Mouse (Mus musculus) effector memory CD4-positive, alpha-beta T cell, adult 5 months (primary cell): ENCODE results near the gene Lipo1. TPM values are rescaled to one million over a fixed set of nuclear protein-coding genes. Genes with fewer than 3 reads are reported as not detected.

Experiments used
- polyA plus RNA-seq: library from polyadenylated mRNA; unstranded; fragments of 100-300 nt; shearing (Covaris generic); gene quantifications from one replicate; pipeline ENCODE4 v1.2.1, GENCODE M21; 2017

Lipo1 gene
- polyA plus RNA-seq: not detected

DNA sequence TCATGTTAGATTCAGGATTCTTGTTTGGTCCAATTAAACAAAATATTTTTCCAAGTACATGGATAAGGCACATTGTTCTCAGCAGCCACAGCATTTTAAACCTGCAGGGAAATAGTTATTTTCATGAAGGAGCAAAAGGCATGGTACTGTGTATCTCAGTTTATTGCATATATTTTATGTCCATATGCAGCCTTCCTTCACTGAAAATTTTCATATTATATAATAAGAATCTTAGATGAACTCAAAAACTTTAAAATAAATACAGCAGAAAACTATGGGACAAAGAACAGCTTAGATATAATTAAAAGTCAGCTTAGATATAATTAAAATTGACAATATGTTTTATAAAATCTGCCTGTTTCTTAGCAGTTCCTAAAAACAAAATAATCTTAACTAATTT, at the start of gene Lipo1:
Gene Lipo1, minus strand, starts transcription at position 101 of the 400 bp plus-strand sequence.

DNA sequence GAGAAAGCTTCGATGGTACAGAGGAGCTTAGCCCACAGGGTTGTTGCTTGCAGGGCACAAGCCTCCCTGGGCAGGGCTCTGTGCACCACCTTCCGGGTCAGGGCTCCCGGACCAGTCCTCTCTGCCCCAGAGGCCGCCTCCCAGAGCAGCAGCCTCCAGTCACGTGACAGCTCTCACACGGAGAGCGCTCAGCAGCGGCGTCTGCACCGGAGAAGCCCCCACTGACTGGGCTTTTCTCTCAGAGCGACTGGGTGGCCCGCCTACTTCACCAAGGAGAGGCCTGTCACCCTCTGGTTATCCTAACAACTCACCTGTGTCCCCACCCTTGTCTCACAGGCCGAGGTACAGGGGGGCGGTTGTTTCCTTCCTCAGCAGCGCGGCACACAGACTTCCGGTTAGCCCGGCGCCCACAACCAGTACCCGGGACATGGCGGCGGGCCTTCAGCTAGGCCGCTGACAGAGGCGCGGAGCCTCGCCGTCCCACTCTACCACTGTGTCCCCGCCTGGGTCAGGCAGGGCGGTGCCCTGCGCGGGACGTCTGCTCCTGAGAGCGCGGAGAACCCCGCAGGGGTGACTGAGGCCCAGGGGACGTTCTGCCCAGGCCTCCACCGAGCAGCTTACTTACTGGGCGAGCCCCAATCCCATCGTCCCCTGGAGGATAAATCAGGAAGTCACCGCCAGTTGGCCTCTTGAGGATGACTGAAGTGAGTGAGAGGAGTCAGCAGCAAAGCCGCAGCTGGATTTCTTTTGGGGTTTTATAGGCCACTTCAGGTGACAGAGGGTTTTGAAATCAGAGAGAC, 25.8 kb downstream of the Lipo1 start, which contains the start of gene Lipo3:
Gene Lipo3, minus strand, starts transcription at position 665 of the 800 bp plus-strand sequence.

DNA sequence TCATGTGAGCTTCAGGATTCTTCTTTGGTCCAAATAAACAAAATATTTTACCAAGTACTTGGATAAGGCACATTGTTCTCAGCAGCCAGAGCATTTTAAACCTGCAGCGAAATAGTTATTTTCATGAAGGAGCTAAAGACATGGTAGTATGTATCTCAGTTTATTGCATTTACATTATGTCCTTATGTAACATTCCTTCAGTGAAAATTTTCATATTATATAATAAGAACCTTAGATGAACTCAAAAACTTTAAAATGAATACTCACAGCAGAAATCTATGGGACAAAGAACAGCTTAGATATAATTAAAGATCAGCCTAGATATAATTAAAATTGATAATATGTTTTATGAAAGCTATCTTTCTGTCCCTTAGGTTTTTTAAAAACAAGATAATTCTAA, 36.0 kb downstream of the Lipo1 start, which contains the start of gene Lipo2:
Gene Lipo2, minus strand, starts transcription at position 101 of the 400 bp plus-strand sequence.

Other genes with a start within 250 kb of the Lipo1 start
- gene Gm8978, start 162.2 kb downstream of the Lipo1 start, polyA plus RNA-seq: not detected
- gene Lipo2, start 36.1 kb downstream of the Lipo1 start, polyA plus RNA-seq: 0.47 TPM
- gene Lipo3, start 25.5 kb downstream of the Lipo1 start, polyA plus RNA-seq: 16.7 TPM
- gene Lipf, start 173.7 kb upstream of the Lipo1 start, polyA plus RNA-seq: 0.26 TPM
- not detected for gene Lipk, start 220.8 kb upstream of the Lipo1 start, polyA plus RNA-seq